Mouse (Mus musculus): ENCODE measurements around the gene Fem1b. TPM values are rescaled to one million over a fixed set of nuclear protein-coding genes. Genes with fewer than 3 reads are reported as not detected.
A peak's percentile ranks its signal among the peaks of the same experiment; 100 is the strongest.

The Fem1b gene
- polyA plus RNA-seq, 1 experiment: 75.6 TPM

DNA sequence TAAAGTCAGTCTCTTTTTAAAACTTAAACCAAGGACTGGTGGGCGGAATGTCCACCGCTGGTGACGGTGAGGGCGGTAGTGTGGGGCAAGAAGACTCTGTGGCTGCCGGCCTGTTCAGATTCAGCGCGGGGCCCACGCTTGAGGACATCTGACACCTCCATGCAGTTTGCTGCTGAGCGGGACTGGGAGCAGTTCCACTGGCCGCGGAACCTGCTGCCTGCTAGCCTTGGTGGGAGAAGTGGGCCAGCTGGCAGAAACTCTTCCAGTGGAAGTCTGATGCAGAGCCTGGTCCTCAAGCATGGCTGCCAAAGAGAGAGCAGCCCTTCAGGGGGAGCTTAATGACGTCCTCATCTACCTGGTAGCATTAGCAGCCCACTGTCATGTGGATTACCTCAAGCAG, 21.9 kb downstream of the Fem1b start:
- Histone ChIP-seq H3K27me3 (ENCODE audit: control insufficient read depth, insufficient read depth, low read length) (no peaks in the 10 kb centered on the region), H3K4me1 (ENCODE audit: control insufficient read depth, insufficient read depth, low read length) (no peaks in the 10 kb centered on the region), H3K27ac (ENCODE audit: control insufficient read depth, insufficient read depth, low read depth, low read length) (no peak overlapping the region), H3K4me3 (ENCODE audit: control insufficient read depth, low read depth, low read length) (no peak overlapping the region), H3K36me3 (ENCODE audit: control insufficient read depth, insufficient read depth, low read length) (no peaks in the 10 kb centered on the region)
- TF ChIP-seq POLR2A (IDR thresholded peaks at IDR 0.05; ENCODE audit: control insufficient read depth, low read depth, low read length) (no peak), CTCF (IDR thresholded peaks at IDR 0.05; ENCODE audit: control insufficient read depth, insufficient read depth, insufficient replicate concordance, low read depth, low read length) (no peak)

DNA sequence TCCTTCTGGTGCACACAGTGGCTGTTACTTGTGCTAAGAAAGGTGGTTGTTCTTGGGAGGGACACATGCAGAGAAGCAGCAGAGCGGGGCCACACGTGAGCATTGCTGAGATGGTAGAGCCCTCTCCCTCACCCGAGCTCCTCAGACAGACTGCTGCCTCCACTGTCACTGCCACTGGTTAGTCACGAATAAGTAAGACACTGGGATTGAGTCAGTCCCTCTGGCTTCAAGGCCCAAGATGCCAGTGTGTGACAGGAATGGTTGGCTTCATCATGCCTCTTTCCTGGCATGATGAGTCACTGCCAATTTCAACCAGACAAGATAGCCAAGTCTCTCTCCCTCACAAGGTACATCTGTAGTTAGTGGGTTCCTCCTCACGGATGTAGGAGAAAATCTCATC, 25.0 kb downstream of the Fem1b start:
- Histone ChIP-seq H3K4me1 (ENCODE audit: control insufficient read depth, insufficient read depth, low read length) (peaks cover 15% of the 10 kb centered on the region), H3K27ac (ENCODE audit: control insufficient read depth, insufficient read depth, low read depth, low read length) (no peak overlapping the region), H3K36me3 (ENCODE audit: control insufficient read depth, insufficient read depth, low read length) (no peaks in the 10 kb centered on the region), H3K27me3 (ENCODE audit: control insufficient read depth, insufficient read depth, low read length) (no peaks in the 10 kb centered on the region), H3K4me3 (ENCODE audit: control insufficient read depth, low read depth, low read length) (no peak overlapping the region)
- TF ChIP-seq CTCF (IDR thresholded peaks at IDR 0.05; ENCODE audit: control insufficient read depth, insufficient read depth, insufficient replicate concordance, low read depth, low read length) (no peak), POLR2A (IDR thresholded peaks at IDR 0.05; ENCODE audit: control insufficient read depth, low read depth, low read length) (no peak)

DNA sequence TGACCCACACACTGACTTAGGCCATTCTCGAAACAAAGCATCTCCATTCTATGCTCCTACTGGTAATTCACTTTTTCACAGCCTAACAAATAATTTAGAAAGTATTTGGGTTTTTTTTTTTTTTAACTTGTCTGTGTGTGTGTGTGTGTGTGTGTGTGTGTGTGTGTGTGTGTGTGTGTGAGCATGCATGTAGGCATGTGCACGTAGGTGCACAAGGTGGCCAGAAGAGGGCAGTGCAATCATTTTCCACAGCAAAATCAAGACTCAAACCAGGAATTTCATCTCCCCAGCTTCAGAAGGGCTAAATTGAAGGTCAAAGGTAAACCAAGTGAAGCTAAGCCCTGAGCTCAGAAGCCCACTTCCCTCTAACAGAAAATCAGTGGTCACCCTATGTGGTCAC, 27.5 kb downstream of the Fem1b start:
- Histone ChIP-seq H3K36me3 (ENCODE audit: control insufficient read depth, insufficient read depth, low read length) (no peaks in the 10 kb centered on the region), H3K27ac (ENCODE audit: control insufficient read depth, insufficient read depth, low read depth, low read length) (no peak overlapping the region), H3K27me3 (ENCODE audit: control insufficient read depth, insufficient read depth, low read length) (no peaks in the 10 kb centered on the region), H3K4me3 (ENCODE audit: control insufficient read depth, low read depth, low read length) (no peak overlapping the region), H3K4me1 (ENCODE audit: control insufficient read depth, insufficient read depth, low read length) (peaks cover 18% of the 10 kb centered on the region)
- TF ChIP-seq CTCF (IDR thresholded peaks at IDR 0.05; ENCODE audit: control insufficient read depth, insufficient read depth, insufficient replicate concordance, low read depth, low read length): no peak; the same call in 1 of the 2 replicates
- TF ChIP-seq POLR2A (IDR thresholded peaks at IDR 0.05; ENCODE audit: control insufficient read depth, low read depth, low read length): no peak

DNA sequence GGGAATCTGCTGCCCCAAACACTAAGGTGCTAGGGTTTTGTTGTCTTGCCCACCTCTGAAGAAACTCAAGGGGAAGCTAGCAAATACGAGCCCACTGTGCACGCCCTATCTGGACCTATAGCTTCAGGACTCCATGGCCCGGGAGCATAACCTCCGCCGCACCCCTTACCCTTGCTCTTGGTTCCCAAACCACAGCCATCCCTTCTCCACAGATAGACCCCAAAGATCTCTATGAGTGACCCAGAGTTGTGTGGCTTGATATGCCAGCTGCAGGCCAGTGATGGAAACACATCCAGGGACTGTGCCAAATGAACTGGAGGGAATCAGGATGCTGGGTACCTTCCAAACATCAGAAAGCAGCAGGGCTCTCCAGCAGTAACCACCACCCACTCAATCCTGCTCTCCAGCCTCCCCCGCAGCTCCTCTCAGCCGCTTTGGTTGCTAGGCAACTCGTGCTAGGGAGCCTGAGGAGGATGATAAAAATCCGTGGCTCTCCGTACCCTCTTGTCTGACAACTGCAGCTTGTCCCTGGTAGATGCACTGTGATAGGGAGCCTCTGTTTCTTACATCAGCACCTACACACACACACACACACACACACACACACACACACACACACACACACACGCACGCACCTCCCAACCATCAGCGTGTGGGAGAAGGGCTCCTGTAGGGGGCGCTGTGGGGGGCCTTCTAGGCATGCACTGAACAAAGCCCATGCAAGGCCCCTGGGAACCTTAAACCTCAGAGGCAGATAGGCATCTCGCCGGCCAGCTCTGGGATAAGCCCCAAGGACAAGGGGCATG, 28.6 kb downstream of the Fem1b start:
- H3K27ac ChIP-seq (ENCODE audit: control insufficient read depth, insufficient read depth, low read depth, low read length): no peak overlapping the region
- no peaks in the 10 kb centered on the region for H3K36me3 ChIP-seq (ENCODE audit: control insufficient read depth, insufficient read depth, low read length)
- H3K4me3 ChIP-seq (ENCODE audit: control insufficient read depth, low read depth, low read length): peak overlapping the region; percentile 8
- no peak for TF ChIP-seq POLR2A (IDR thresholded peaks at IDR 0.05; ENCODE audit: control insufficient read depth, low read depth, low read length)
- peak; percentile 66 for TF ChIP-seq CTCF (IDR thresholded peaks at IDR 0.05; ENCODE audit: control insufficient read depth, insufficient read depth, insufficient replicate concordance, low read depth, low read length)
- no peaks in the 10 kb centered on the region for H3K27me3 ChIP-seq (ENCODE audit: control insufficient read depth, insufficient read depth, low read length)
- peaks cover 18% of the 10 kb centered on the region for H3K4me1 ChIP-seq (ENCODE audit: control insufficient read depth, insufficient read depth, low read length)

DNA sequence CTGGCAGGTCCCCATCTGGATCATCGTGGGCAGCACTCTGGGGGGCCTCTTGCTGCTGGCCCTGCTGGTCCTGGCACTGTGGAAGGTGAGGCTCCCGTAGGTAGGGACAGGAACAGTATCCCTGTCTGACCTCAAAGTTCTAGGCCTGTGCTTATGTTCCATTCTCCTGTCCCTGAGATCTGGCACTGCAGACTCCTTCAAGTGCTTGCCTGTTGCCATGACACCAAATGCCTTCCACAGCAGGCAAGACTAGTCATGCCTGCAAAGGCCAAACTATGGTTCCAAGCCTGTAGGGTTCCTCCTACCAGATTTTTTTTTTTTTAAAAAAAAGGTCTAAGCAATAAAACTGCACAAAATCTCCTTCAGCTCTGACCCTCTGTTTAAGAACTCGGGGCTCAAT, 29.8 kb downstream of the Fem1b start:
- peaks cover 18% of the 10 kb centered on the region for H3K4me1 ChIP-seq (ENCODE audit: control insufficient read depth, insufficient read depth, low read length)
- TF ChIP-seq POLR2A (IDR thresholded peaks at IDR 0.05; ENCODE audit: control insufficient read depth, low read depth, low read length): no peak
- TF ChIP-seq CTCF (IDR thresholded peaks at IDR 0.05; ENCODE audit: control insufficient read depth, insufficient read depth, insufficient replicate concordance, low read depth, low read length): no peak
- no peak overlapping the region for H3K27ac ChIP-seq (ENCODE audit: control insufficient read depth, insufficient read depth, low read depth, low read length)

DNA sequence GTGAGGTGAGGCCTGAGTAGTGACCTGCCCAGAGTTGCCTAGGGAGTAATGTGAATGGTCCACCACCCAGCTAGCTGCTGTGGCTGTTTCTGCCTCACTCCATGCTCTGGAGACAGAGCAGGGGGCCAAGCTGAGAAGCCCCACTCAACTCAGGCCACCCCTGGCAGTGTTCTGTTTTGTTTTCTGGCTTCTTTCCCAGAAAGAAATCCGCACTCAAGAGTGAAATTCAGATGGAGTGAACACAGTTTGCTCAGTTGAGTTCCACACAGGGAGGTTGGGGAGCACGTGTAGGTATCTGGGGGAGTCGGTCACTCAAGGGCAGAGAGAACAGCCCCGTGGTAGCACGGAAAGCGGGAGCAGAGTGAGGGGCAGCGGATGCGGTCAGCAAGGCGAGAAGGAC, 33.0 kb downstream of the Fem1b start:
- TF ChIP-seq POLR2A (IDR thresholded peaks at IDR 0.05; ENCODE audit: control insufficient read depth, low read depth, low read length): no peak
- TF ChIP-seq CTCF (IDR thresholded peaks at IDR 0.05; ENCODE audit: control insufficient read depth, insufficient read depth, insufficient replicate concordance, low read depth, low read length): no peak
- Histone ChIP-seq H3K4me1 (ENCODE audit: control insufficient read depth, insufficient read depth, low read length) (peaks cover 16% of the 10 kb centered on the region), H3K27ac (ENCODE audit: control insufficient read depth, insufficient read depth, low read depth, low read length) (no peak overlapping the region), H3K27me3 (ENCODE audit: control insufficient read depth, insufficient read depth, low read length) (no peaks in the 10 kb centered on the region), H3K36me3 (ENCODE audit: control insufficient read depth, insufficient read depth, low read length) (no peaks in the 10 kb centered on the region), H3K4me3 (ENCODE audit: control insufficient read depth, low read depth, low read length) (no peak overlapping the region)

More for the DNA sequence above, 29.8 kb downstream of the Fem1b start:
- Histone ChIP-seq H3K36me3 (ENCODE audit: control insufficient read depth, insufficient read depth, low read length) (no peaks in the 10 kb centered on the region), H3K4me3 (ENCODE audit: control insufficient read depth, low read depth, low read length) (no peak overlapping the region), H3K27me3 (ENCODE audit: control insufficient read depth, insufficient read depth, low read length) (no peaks in the 10 kb centered on the region)

DNA sequence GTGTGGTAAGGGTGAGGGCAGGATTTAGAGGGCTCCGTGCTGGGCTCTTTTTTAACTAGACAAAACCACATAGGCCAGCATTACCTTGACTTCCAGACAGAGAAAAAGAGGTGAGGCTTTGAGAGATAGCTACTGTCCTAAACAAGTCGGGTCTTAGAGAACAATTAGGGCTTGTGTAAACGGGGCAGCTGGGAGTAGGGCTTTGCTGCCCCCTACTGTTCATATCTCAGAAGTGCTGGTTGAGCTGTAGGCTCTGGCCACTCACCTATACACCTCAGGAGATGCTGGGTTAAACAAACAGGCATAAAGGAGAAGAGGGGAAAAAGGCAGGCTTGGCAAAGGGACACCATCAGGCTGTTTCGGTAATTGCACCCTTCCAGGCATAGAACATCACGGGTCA, 34.3 kb downstream of the Fem1b start:
- Histone ChIP-seq H3K27ac (ENCODE audit: control insufficient read depth, insufficient read depth, low read depth, low read length) (no peak overlapping the region), H3K36me3 (ENCODE audit: control insufficient read depth, insufficient read depth, low read length) (no peaks in the 10 kb centered on the region), H3K4me1 (ENCODE audit: control insufficient read depth, insufficient read depth, low read length) (peaks cover 5% of the 10 kb centered on the region), H3K4me3 (ENCODE audit: control insufficient read depth, low read depth, low read length) (no peak overlapping the region), H3K27me3 (ENCODE audit: control insufficient read depth, insufficient read depth, low read length) (no peaks in the 10 kb centered on the region)
- no peak for TF ChIP-seq POLR2A (IDR thresholded peaks at IDR 0.05; ENCODE audit: control insufficient read depth, low read depth, low read length)
- peak; percentile 53; the same call in 1 of the 2 replicates for TF ChIP-seq CTCF (IDR thresholded peaks at IDR 0.05; ENCODE audit: control insufficient read depth, insufficient read depth, insufficient replicate concordance, low read depth, low read length)
